Mouse (Mus musculus) intestine, embryonic 14.5 days (tissue): ENCODE data around the gene Mrgprd. TPM values are rescaled to one million over a fixed set of nuclear protein-coding genes. Genes with fewer than 3 reads are reported as not detected.

Experiments used
- ATAC-seq: fragments of 200-750 bp; cut with Nextera tagmentation; replicated peaks from 2 replicates; pipeline ENCODE4 v1.8.0; 2017; ENCODE audit warnings: low read depth, moderate number of reproducible peaks, moderate TSS enrichment, moderate library complexity; ENCODE audit not compliant: low FRiP score, low TSS enrichment
- DNase-seq: peaks from one replicate; pipeline ENCODE4 v3.0.0-alpha.2; 2018; ENCODE audit warnings: low spot score
- H3K27ac ChIP-seq: fragments of 300-500 bp; sonication (generic); 2 replicates; pipeline ENCODE4 v1.5.1; 2014; ENCODE audit warnings: low read depth, mild to moderate bottlenecking, control low read depth
- H3K27me3 ChIP-seq: fragments of 300-500 bp; sonication (generic); replicated peaks from 2 replicates; pipeline ENCODE4 v1.6.1; 2014; ENCODE audit warnings: low read length, control low read depth; ENCODE audit not compliant: control insufficient read depth, insufficient read depth
- H3K36me3 ChIP-seq: fragments of 300-500 bp; sonication (generic); 2 replicates; pipeline ENCODE4 v1.6.1; 2014; ENCODE audit warnings: low read length, control low read depth; ENCODE audit not compliant: control insufficient read depth, insufficient read depth
- H3K4me1 ChIP-seq: fragments of 300-500 bp; sonication (generic); replicated peaks from 2 replicates; pipeline ENCODE4 v1.6.1; 2014; ENCODE audit warnings: low read length, control low read depth, mixed read lengths; ENCODE audit not compliant: control insufficient read depth, insufficient read depth
- H3K4me2 ChIP-seq: fragments of 300-500 bp; sonication (generic); 2 replicates; pipeline ENCODE4 v1.6.1; 2014; ENCODE audit warnings: low read length
- H3K4me3 ChIP-seq: fragments of 300-500 bp; sonication (generic); 2 replicates; pipeline ENCODE4 v1.5.1; 2014; ENCODE audit warnings: low read depth, low read length, control low read depth, mixed read lengths
- H3K9ac ChIP-seq: fragments of 300-500 bp; sonication (generic); 2 replicates; pipeline ENCODE4 v1.6.1; 2014; ENCODE audit warnings: mild to moderate bottlenecking, low read length
- H3K9me3 ChIP-seq: fragments of 300-500 bp; sonication (generic); 2 replicates; pipeline ENCODE4 v1.6.1; 2016; ENCODE audit warnings: low read length, control low read depth; ENCODE audit not compliant: control insufficient read depth
- WGBS: fragments of 180-500 bp; shearing (Covaris S2); extraction: QIAGEN DNeasy Blood & Tissue Kit; methylation state at CpG from one replicate; pipeline ENCODE4 v1.1.7; 2014; 5-methylcytosine and 5-hydroxymethylcytosine counted together
- polyA plus RNA-seq: library from polyadenylated mRNA; unstranded; fragments of >200 nt; fragmentation: Nextera tagmentation; extraction: Ambion mirVana; gene quantifications from 2 replicates; pipeline ENCODE4 v1.2.1, GENCODE M21; 2014

Gene Mrgprd
- polyA plus RNA-seq, 1 experiment from 2014 or later: not detected

DNA sequence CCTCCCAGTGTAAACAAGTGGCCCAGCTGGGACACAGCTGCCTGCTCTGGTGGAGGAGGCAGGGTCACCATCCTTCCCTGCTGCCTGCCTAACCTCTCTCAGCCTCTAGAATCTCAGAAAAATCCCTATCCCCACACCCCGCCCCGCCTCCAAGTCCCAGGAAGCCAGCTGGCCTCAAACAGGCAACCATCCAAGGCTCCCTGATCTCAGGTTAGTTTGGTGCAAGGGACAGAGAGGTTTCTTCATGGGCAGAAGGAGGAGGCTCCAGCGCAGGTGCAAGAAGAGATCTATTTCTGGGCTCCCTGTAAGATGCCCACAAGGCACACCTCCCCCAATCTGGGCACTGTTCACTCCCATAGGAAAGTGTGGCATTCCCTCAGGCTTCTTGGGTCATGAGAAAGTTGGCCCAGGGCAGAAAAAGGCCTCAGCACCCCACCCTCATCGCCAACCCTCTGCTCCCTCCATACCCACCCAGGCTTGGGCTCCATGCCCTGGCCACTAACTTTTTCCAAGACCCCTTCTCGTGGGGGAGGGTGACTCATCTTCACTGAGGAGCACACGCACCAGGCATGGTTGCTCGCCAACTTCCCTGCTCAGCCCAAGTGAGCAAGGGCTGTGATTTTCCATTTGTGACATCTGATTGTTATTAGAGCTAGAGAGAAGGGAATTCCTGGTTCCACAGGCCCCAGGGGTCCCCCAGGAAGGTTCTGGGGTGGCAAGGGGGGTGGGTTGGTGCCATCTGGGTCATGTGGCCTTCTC, 14.9 kb upstream of the Mrgprd start:
- Histone ChIP-seq H3K27me3 (no peaks in the 10 kb centered on the region), H3K4me1 (peaks cover 9% of the 10 kb centered on the region; the same call in 1 of the 2 replicates), H3K36me3 (no peaks in the 10 kb centered on the region), H3K9ac (no peak overlapping the region), H3K4me2 (no peak overlapping the region), H3K9me3 (no peaks in the 10 kb centered on the region), H3K27ac (no peak overlapping the region), H3K4me3 (no peak overlapping the region)
- 61% methylated on average over 7 of the region's 7 CpGs for WGBS
- no peak for ATAC-seq
- no peak for DNase-seq

DNA sequence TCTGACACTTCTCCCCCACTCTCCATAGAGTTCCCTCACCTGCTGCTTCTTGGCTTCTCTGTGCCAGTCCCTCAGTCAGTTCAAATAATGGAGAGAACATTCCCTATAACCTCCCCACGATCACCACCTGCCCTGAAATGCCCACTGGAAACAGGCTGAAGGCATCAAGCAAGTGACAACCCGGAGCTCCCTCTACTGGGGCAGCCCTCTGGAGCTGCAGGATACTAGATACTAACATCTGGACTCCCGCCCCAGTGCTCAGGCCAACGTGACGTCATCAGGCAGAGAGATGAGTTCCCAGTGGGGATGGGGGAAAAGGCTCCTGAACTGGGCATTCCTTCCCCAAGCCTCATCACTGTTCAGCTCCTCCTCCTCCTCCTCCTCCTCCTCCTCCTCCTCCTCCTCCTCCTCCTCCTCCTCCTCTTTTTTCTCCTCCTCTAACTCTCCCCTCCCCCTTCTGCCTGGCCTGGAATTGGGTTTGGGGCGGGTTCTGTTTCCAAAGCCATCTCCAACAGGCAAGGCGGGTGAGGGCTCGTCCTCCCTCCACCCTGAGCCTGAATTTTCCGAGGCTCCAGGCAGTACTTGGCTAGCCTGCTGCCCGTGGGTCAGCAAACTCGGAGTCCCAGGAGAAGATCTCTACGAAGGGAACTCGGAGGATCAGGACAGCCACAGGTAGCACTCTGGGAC, 14.2 kb upstream of the Mrgprd start, which contains the start of gene Mrgprf:
Gene Mrgprf, plus strand, starts transcription at position 508 of the 687 bp plus-strand sequence.
- H3K4me2 ChIP-seq: no peak within 1 kb of the TSS
- no peak for DNase-seq
- H3K27me3 ChIP-seq: no peaks in the 10 kb centered on the region
- H3K36me3 ChIP-seq: no peaks in the 10 kb centered on the region
- peaks cover 9% of the 10 kb centered on the region; the same call in 1 of the 2 replicates for H3K4me1 ChIP-seq
- no peak within 1 kb of the TSS for H3K9ac ChIP-seq
- no peak within 1 kb of the TSS for H3K4me3 ChIP-seq
- no peak within 1 kb of the TSS for H3K27ac ChIP-seq
- no peaks in the 10 kb centered on the region for H3K9me3 ChIP-seq
- WGBS: 37% methylated on average over 13 of the region's 13 CpGs
- ATAC-seq: no peak

DNA sequence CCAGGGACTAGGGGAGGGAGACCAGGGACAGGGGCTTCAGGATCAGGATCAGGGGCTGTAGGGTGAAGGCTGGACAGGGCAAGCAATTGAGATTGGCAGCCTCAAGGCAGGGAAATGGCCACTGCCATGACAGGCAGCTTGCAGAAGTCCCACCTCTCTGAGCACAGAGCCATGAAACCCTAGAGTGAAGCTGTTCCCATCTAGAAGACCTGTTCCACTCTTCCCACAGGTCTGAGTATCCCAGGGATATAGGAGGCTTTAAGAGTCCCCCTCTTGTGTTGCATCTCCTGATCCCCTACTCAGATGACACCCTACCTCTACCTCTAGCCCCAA, 13.7 kb upstream of the Mrgprd start:
- Histone ChIP-seq H3K27ac (no peak overlapping the region), H3K9ac (no peak overlapping the region), H3K36me3 (no peaks in the 10 kb centered on the region), H3K4me2 (no peak overlapping the region), H3K4me1 (peaks cover 9% of the 10 kb centered on the region; the same call in 1 of the 2 replicates), H3K9me3 (no peaks in the 10 kb centered on the region), H3K4me3 (no peak overlapping the region), H3K27me3 (no peaks in the 10 kb centered on the region)
- ATAC-seq (no peak), DNase-seq (no peak)

DNA sequence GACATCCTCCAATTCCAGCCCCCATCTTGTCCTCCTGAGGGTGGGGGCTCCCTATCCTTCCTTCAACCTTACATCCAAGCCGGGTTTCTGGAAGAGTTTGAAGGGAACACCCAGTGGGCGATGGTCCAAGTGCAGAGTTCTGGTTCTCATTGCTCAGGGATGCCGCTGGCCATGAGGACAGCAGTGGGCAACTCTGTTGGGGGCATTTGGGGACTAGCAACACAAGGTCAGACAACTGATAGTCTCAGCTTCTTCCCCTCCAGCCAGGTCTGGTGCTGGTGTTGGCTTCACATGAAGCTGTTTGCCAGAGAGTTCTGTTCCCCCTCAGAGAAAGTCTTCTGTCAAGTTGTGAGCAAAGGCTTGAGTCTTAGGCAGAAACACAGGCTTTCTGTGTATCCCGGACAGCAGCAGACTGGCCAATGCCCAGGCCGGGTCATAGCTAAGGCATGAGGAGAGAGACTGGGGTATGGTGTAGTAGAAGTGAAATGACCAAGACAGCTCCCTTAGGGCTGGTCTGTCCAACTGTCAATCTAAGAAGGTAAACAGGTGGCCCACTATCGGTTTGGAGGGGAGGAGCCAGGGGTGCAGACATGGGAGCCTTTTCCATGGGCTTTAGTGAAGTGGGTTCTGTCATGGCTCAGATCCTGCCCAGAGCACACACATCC, 13.2 kb upstream of the Mrgprd start:
- H3K4me1 ChIP-seq: peaks cover 9% of the 10 kb centered on the region; the same call in 1 of the 2 replicates
- DNase-seq (no peak), ATAC-seq (no peak)
- no peak overlapping the region for H3K4me2 ChIP-seq
- H3K9ac ChIP-seq: no peak overlapping the region
- no peak overlapping the region for H3K4me3 ChIP-seq
- no peaks in the 10 kb centered on the region for H3K36me3 ChIP-seq
- H3K9me3 ChIP-seq: no peaks in the 10 kb centered on the region
- no peaks in the 10 kb centered on the region for H3K27me3 ChIP-seq
- 84% methylated on average over 6 of the region's 6 CpGs for WGBS
- H3K27ac ChIP-seq: no peak overlapping the region

DNA sequence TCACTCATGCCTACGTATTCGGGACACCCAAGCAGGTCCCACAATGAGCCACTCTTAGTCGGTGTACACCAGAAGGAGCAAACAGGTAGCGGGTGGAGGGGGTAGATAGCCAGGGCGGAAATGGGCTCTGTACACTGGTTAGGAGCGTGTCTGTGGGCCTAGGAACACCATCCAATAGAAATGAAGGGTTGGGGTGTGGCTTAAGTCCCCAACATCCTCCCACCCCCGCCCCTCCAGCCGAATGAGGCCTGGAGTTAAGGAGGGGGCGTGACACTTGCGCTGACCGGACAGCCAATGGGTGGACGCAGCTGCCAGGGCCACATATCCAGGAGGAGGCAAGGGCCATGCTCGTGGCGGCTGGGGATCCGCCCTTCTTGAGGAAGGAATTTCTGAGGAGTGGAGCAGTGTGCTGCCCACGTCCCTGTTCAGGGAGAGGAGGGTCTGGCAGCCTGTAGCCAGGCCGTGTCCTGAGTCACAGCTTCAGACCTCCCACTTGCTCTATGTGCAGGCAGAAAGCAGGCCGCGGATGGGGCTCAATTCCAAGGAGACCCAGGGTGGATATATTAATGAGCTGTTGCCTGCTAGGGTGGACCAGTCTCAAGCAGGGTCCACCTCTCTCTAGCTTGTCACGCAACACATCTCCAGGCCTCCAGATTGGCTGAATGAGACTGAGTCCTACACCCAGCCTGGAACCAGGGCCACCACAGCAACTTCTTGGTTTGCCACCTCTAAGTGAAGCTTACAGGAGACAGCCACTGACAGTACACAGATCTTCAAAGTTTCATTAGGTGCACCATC, 11.9 kb upstream of the Mrgprd start:
- Histone ChIP-seq H3K4me1 (peaks cover 9% of the 10 kb centered on the region; the same call in 1 of the 2 replicates), H3K9ac (peak overlapping the region; percentile 14; the same call in 1 of the 2 replicates), H3K27me3 (no peaks in the 10 kb centered on the region), H3K27ac (peak overlapping the region; percentile 19; the same call in 1 of the 2 replicates), H3K9me3 (no peaks in the 10 kb centered on the region), H3K4me3 (peak overlapping the region; percentile 8; the same call in 1 of the 2 replicates), H3K36me3 (no peaks in the 10 kb centered on the region), H3K4me2 (peak overlapping the region; percentile 44)
- ATAC-seq: peak; percentile 90
- DNase-seq: peak; percentile 80
- 5% methylated on average over 20 of the region's 20 CpGs for WGBS

DNA sequence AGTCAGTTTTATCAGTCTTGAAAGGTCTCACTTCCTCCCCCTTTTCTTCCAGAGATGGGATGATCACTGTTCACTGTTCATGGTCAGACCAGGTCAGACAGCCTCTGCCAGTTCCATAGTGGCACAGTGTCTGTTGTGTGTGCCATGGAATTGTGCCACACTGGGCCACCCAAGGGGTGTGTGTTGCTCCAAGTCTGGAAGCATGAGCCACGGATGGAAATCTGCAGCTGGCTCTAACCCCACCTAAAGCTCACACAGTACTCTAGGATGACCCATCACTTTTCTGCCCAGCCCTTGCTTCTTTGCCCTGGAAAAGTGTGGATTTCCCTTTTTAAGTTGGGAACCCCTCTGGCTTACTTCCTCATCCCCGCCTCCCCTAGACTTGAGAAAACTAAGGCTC, 10.5 kb upstream of the Mrgprd start:
- 89% methylated on average over 2 of the region's 2 CpGs for WGBS
- H3K4me1 ChIP-seq: peaks cover 7% of the 10 kb centered on the region; the same call in 1 of the 2 replicates
- H3K9me3 ChIP-seq: no peaks in the 10 kb centered on the region
- H3K4me2 ChIP-seq: no peak overlapping the region
- no peak overlapping the region for H3K9ac ChIP-seq
- ATAC-seq: no peak
- H3K27ac ChIP-seq: no peak overlapping the region
- DNase-seq: no peak
- H3K4me3 ChIP-seq: no peak overlapping the region
- no peaks in the 10 kb centered on the region for H3K36me3 ChIP-seq
- no peaks in the 10 kb centered on the region for H3K27me3 ChIP-seq

DNA sequence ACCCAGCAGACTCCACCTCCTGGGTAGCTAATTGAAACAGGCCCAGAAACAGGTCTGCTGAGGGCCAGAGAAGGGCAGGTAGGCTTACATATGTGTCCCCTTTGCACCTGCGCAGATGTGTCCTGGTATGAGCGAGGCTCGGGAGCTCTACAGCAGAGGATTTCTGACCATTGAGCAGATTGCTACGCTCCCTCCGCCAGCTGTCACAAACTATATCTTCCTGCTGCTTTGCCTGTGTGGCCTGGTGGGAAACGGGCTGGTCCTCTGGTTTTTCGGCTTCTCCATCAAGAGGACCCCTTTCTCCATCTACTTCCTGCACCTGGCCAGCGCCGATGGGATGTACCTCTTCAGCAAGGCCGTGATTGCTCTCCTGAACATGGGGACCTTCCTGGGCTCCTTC, 7.0 kb upstream of the Mrgprd start:
- H3K27me3 ChIP-seq: no peaks in the 10 kb centered on the region
- H3K27ac ChIP-seq: no peak overlapping the region
- peaks cover 3% of the 10 kb centered on the region; the same call in 1 of the 2 replicates for H3K4me1 ChIP-seq
- 92% methylated on average over 10 of the region's 10 CpGs for WGBS
- ATAC-seq (no peak), DNase-seq (no peak)
- H3K36me3 ChIP-seq: no peaks in the 10 kb centered on the region
- H3K4me3 ChIP-seq: no peak overlapping the region
- no peak overlapping the region for H3K9ac ChIP-seq
- no peak overlapping the region for H3K4me2 ChIP-seq
- H3K9me3 ChIP-seq: no peaks in the 10 kb centered on the region

DNA sequence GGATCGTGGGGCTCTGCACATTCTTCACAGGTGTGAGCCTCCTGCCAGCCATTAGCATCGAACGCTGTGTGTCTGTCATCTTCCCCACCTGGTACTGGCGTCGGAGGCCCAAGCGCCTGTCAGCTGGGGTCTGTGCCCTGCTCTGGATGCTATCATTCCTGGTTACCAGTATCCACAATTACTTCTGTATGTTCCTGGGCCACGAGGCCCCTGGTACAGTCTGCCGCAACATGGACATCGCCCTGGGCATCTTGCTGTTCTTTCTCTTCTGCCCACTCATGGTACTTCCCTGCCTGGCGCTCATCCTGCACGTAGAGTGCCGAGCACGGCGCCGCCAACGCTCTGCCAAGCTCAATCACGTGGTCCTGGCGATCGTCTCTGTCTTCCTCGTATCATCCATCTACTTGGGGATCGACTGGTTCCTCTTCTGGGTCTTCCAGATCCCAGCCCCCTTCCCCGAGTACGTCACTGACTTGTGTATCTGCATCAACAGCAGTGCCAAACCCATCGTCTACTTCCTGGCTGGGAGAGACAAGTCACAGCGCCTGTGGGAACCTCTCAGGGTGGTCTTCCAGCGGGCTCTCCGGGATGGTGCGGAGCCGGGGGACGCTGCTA, 6.5 kb upstream of the Mrgprd start:
- 70% methylated on average over 30 of the region's 30 CpGs for WGBS
- ATAC-seq: no peak
- peaks cover 3% of the 10 kb centered on the region; the same call in 1 of the 2 replicates for H3K4me1 ChIP-seq

More for the DNA sequence above, 6.5 kb upstream of the Mrgprd start:
- H3K9ac ChIP-seq: no peak overlapping the region
- no peaks in the 10 kb centered on the region for H3K9me3 ChIP-seq
- H3K27me3 ChIP-seq: no peaks in the 10 kb centered on the region
- no peak for DNase-seq
- H3K4me3 ChIP-seq: no peak overlapping the region
- no peak overlapping the region for H3K27ac ChIP-seq
- H3K4me2 ChIP-seq: peak overlapping the region; percentile 11; the same call in 1 of the 2 replicates
- no peaks in the 10 kb centered on the region for H3K36me3 ChIP-seq
